Mouse (Mus musculus) C2C12 (cell line): Measurements from ENCODE around the gene Itga8. TPM values are rescaled to one million over a fixed set of nuclear protein-coding genes. Genes with fewer than 3 reads are reported as not detected.

ENCODE experiments used
- H3K27me3 ChIP-seq: one replicate; pipeline ENCODE4 v1.6.1; 2011; ENCODE audit not compliant: control insufficient read depth, insufficient read depth, insufficient read length
- H3K36me3 ChIP-seq: one replicate; pipeline ENCODE4 v1.6.1; 2011; ENCODE audit not compliant: control insufficient read depth, insufficient read depth
- H3K4me3 ChIP-seq: one replicate; pipeline ENCODE4 v1.5.1; 2011; ENCODE audit warnings: mild to moderate bottlenecking, control low read depth; ENCODE audit not compliant: poor library complexity, insufficient read depth, severe bottlenecking
- H3K79me2 ChIP-seq: one replicate; pipeline ENCODE4 v1.6.1; 2011; ENCODE audit not compliant: control insufficient read depth, insufficient read depth
- H3K79me3 ChIP-seq: one replicate; pipeline ENCODE4 v1.6.1; 2011; ENCODE audit warnings: low read depth, control low read depth
- H3ac ChIP-seq: one replicate; pipeline ENCODE3; 2011; ENCODE audit warnings: low read depth; ENCODE audit not compliant: control insufficient read depth, insufficient read length
- CEBPB ChIP-seq: IDR thresholded peaks from one replicate; pipeline ENCODE4 v1.6.1; 2011; ENCODE audit warnings: low read depth, mild to moderate bottlenecking, control low read depth, moderate library complexity
- CTCF ChIP-seq: IDR thresholded peaks from one replicate; pipeline ENCODE4 v1.5.1; 2011; ENCODE audit not compliant: control insufficient read depth, insufficient read depth, insufficient read length
- FOSL1 ChIP-seq: IDR thresholded peaks from one replicate; pipeline ENCODE4 v1.8.0; 2011; ENCODE audit warnings: mild to moderate bottlenecking, low read length; ENCODE audit not compliant: poor library complexity, insufficient read depth, severe bottlenecking
- MAX ChIP-seq: IDR thresholded peaks from one replicate; pipeline ENCODE4 v1.6.1; 2011; ENCODE audit warnings: mild to moderate bottlenecking, control low read depth
- MYOD1 ChIP-seq: IDR thresholded peaks from one replicate; pipeline ENCODE4 v1.6.1; 2011; ENCODE audit warnings: low read depth; ENCODE audit not compliant: control insufficient read depth, insufficient read length
- MYOG ChIP-seq: IDR thresholded peaks from one replicate; pipeline ENCODE4 v1.6.1; 2011; ENCODE audit not compliant: control insufficient read depth, insufficient read length; ENCODE audit errors: extremely low read depth
- USF1 ChIP-seq: IDR thresholded peaks from one replicate; pipeline ENCODE4 v1.6.1; 2011; ENCODE audit warnings: low read depth, mild to moderate bottlenecking, control low read depth, moderate library complexity
- polyA plus RNA-seq: library from polyadenylated mRNA; unstranded; fragments of >200 nt; fragmentation: generic; extraction: Trizol; gene quantifications from one replicate; pipeline ENCODE4 v1.2.1, GENCODE M21; 2012; ENCODE audit warnings: missing spikeins

Gene Itga8
- polyA plus RNA-seq, 1 experiment = not detected

- no peaks in the 10 kb centered on the region for H3K79me2 ChIP-seq
- H3K27me3 ChIP-seq = no peaks in the 10 kb centered on the region
- H3K79me3 ChIP-seq = no peaks in the 10 kb centered on the region
- H3K4me3 ChIP-seq = no peak overlapping the region
- H3K36me3 ChIP-seq = no peaks in the 10 kb centered on the region
- TF ChIP-seq CTCF (no peak), MYOG (no peak), CEBPB (no peak), USF1 (no peak), MAX (no peak), MYOD1 (no peak), FOSL1 (no peak)
- H3ac ChIP-seq = no peak overlapping the region
Measured at GRCm38 (mm10) chr2:12182402-12182948, 119.2 kb downstream of the Itga8 start.

- H3ac ChIP-seq = no peak overlapping the region
- H3K79me3 ChIP-seq = no peaks in the 10 kb centered on the region
- H3K36me3 ChIP-seq = no peaks in the 10 kb centered on the region
- no peaks in the 10 kb centered on the region for H3K79me2 ChIP-seq
- no peak for TF ChIP-seq CTCF
- no peak for TF ChIP-seq USF1
- TF ChIP-seq FOSL1 = no peak
- TF ChIP-seq CEBPB = no peak
- TF ChIP-seq MAX = no peak
- TF ChIP-seq MYOG = no peak
- no peak for TF ChIP-seq MYOD1
- no peaks in the 10 kb centered on the region for H3K27me3 ChIP-seq
- H3K4me3 ChIP-seq = no peak overlapping the region
Measured at GRCm38 (mm10) chr2:12180635-12181034, 121.1 kb downstream of the Itga8 start.

- Histone ChIP-seq H3ac (no peak overlapping the region), H3K36me3 (no peaks in the 10 kb centered on the region), H3K79me3 (no peaks in the 10 kb centered on the region), H3K27me3 (no peaks in the 10 kb centered on the region), H3K79me2 (no peaks in the 10 kb centered on the region), H3K4me3 (no peak overlapping the region)
- no peak for TF ChIP-seq CTCF
- no peak for TF ChIP-seq MYOD1
- TF ChIP-seq MYOG = no peak
- TF ChIP-seq FOSL1 = no peak
- no peak for TF ChIP-seq USF1
- TF ChIP-seq CEBPB = no peak
- no peak for TF ChIP-seq MAX
Measured at GRCm38 (mm10) chr2:12174722-12175427, 126.8 kb downstream of the Itga8 start.

- no peaks in the 10 kb centered on the region for H3K79me3 ChIP-seq
- no peak overlapping the region for H3ac ChIP-seq
- no peaks in the 10 kb centered on the region for H3K79me2 ChIP-seq
- no peaks in the 10 kb centered on the region for H3K27me3 ChIP-seq
- H3K4me3 ChIP-seq = no peak overlapping the region
- no peak for TF ChIP-seq MYOD1
- no peak for TF ChIP-seq USF1
- TF ChIP-seq MAX = no peak
- TF ChIP-seq CTCF = no peak
- TF ChIP-seq CEBPB = no peak
- no peak for TF ChIP-seq MYOG
- no peak for TF ChIP-seq FOSL1
- H3K36me3 ChIP-seq = no peaks in the 10 kb centered on the region
Measured at GRCm38 (mm10) chr2:12170221-12170620, 131.5 kb downstream of the Itga8 start.

- H3K4me3 ChIP-seq = no peak overlapping the region
- H3ac ChIP-seq = no peak overlapping the region
- H3K27me3 ChIP-seq = no peaks in the 10 kb centered on the region
- H3K36me3 ChIP-seq = no peaks in the 10 kb centered on the region
- TF ChIP-seq FOSL1 (no peak), MYOD1 (no peak), CTCF (no peak), CEBPB (no peak), MYOG (no peak)
- H3K79me2 ChIP-seq = no peaks in the 10 kb centered on the region
- H3K79me3 ChIP-seq = no peaks in the 10 kb centered on the region
Measured at GRCm38 (mm10) chr2:12160486-12160885, 141.2 kb downstream of the Itga8 start.

- Histone ChIP-seq H3K36me3 (no peaks in the 10 kb centered on the region), H3K79me3 (no peaks in the 10 kb centered on the region), H3ac (no peak overlapping the region), H3K27me3 (no peaks in the 10 kb centered on the region), H3K4me3 (no peak overlapping the region), H3K79me2 (no peaks in the 10 kb centered on the region)
- no peak for TF ChIP-seq FOSL1
- no peak for TF ChIP-seq CTCF
Measured at GRCm38 (mm10) chr2:12157001-12157400, 144.7 kb downstream of the Itga8 start.
